In the genomic region with DNA sequence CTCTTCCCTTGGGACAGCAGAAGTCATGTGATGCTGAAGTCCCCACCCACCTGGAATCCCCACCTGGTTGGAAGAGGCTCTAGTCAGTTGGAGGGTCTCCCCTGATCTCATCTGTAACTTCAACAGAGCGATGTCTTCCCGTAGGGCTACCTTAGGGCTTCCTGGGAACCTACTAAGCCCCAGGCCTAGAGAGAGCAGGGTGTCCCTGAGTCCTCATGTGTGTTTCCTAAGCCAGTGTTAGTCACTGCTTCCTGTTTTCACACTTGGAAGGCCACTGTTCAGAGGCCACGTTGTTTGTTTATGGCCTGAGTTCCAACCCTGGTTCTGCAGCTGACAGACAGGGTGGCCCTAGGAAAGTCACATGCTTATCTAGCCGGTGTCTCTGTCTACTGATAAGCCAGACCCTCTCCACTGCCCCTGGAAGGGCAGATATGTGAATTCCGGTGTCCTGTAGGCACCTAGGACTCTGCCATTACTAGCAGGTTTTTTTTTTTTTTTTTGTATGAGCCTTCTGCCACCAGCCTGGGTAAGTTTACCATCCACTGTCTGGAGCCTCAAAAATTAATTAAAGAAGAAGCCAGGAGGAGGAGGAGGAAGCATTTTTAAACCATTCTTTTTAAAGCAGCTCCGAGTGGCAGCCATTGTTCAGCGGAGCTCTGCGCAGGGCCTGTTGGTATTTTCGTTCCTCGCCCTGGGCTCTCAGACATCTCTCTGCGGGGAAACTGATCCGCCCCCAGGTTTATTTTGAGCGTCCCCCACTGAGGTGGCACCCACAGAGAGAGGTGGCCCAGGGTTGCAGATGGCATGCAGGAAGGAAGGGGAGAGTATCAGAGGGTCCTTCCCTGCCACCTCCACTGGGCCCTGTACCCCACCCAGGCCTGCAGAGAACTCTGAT, we compare ENCODE assay signal across 17 mouse cellular contexts.
DNase-seq lines count a peak whose midpoint lies in the region; ATAC-seq lines count a peak whose summit lies in the region.
"Had no signal": no experiment of that assay in that cellular context is flagged by ENCODE, and none has a peak within 500 bp of the region (broad histone marks: within the 10 kb centered on the region; RNA-seq: fewer than 3 reads in every experiment).

No protein-coding gene starts in this region.

- H3K27me3 ChIP-seq in hindbrain, embryonic 12.5 days = no peaks in the 10 kb centered on the region
- no peaks in the 10 kb centered on the region for H3K27me3 ChIP-seq in hindbrain, embryonic 14.5 days (ENCODE audit: control insufficient read depth, insufficient read depth, low read length)
- H3K27me3 ChIP-seq: intestine, embryonic 15.5 days had no signal

- no peaks in the 10 kb centered on the region for H3K36me3 ChIP-seq in hindbrain, embryonic 12.5 days
- no peaks in the 10 kb centered on the region for H3K36me3 ChIP-seq in hindbrain, embryonic 14.5 days (replicated peaks; ENCODE audit: control insufficient read depth, insufficient read depth)
- H3K36me3 ChIP-seq: embryonic facial prominence, embryonic 15.5 days; intestine, embryonic 15.5 days had no signal

- 0 out of 2 replicates have a peak overlapping the region, but pooled peaks have one; percentile 6 for H3K9ac ChIP-seq in hindbrain, embryonic 12.5 days
- H3K9ac ChIP-seq in hindbrain, embryonic 14.5 days = no peak overlapping the region
- H3K9ac ChIP-seq: embryonic facial prominence, embryonic 15.5 days; intestine, embryonic 15.5 days had no signal

- no peak overlapping the region for H3K4me3 ChIP-seq in hindbrain, embryonic 12.5 days
- H3K4me3 ChIP-seq in hindbrain, embryonic 14.5 days (replicated peaks; ENCODE audit: low read length) = no peak overlapping the region
- H3K4me3 ChIP-seq: embryonic facial prominence, embryonic 15.5 days; heart, adult 2 months; intestine, embryonic 15.5 days had no signal

- WGBS in hindbrain, embryonic 12.5 days = 65% methylated on average over 13 of the region's 13 CpGs
- WGBS in hindbrain, embryonic 14.5 days = 68% methylated on average over 13 of the region's 13 CpGs

- no peak overlapping the region for H3K4me2 ChIP-seq in hindbrain, embryonic 12.5 days (replicated peaks)
- no peak overlapping the region for H3K4me2 ChIP-seq in hindbrain, embryonic 14.5 days (replicated peaks)
- H3K4me2 ChIP-seq: embryonic facial prominence, embryonic 15.5 days; intestine, embryonic 15.5 days; midbrain, embryonic 11.5 days had no signal

- no peak for DNase-seq in hindbrain, embryonic 14.5 days (ENCODE audit: low spot score)
- peak; percentile 18 for DNase-seq in adrenal gland, postnatal 10 days
- DNase-seq in left cerebral cortex, postnatal 36 days (ENCODE audit: low spot score in 2 of 2) = peak; percentile 53 to 68
- DNase-seq in right cerebral cortex, postnatal 36 days (ENCODE audit: low spot score in 2 of 2) = peak; percentile 38 to 70
- no peak for DNase-seq in cerebellum, postnatal 14 days
- no peak for DNase-seq in spleen, adult 18-20 months
- DNase-seq in spleen, adult 12 weeks (ENCODE audit: low spot score) = no peak
- DNase-seq: cerebellum, postnatal 10 days; heart, adult 2 months; heart, postnatal 36 days; kidney, postnatal 4 days; lung, postnatal 14 days had no signal

- intact Hi-C loops in left cerebral cortex, postnatal 36 days (cut with DNase I) = no loop called here

- H3K4me1 ChIP-seq in hindbrain, embryonic 12.5 days = peaks cover 22% of the 10 kb centered on the region
- H3K4me1 ChIP-seq in hindbrain, embryonic 14.5 days (replicated peaks; ENCODE audit: control insufficient read depth, insufficient read depth, low read length) = peaks cover 11% of the 10 kb centered on the region; the same call in 1 of the 2 replicates
- H3K4me1 ChIP-seq: embryonic facial prominence, embryonic 15.5 days had no signal

- no peaks in the 10 kb centered on the region for H3K9me3 ChIP-seq in hindbrain, embryonic 12.5 days (replicated peaks)
- no peaks in the 10 kb centered on the region for H3K9me3 ChIP-seq in hindbrain, embryonic 14.5 days (ENCODE audit: control insufficient read depth, low read length)
- H3K9me3 ChIP-seq: embryonic facial prominence, embryonic 15.5 days; intestine, embryonic 15.5 days had no signal

- ATAC-seq in hindbrain, embryonic 12.5 days (ENCODE audit: low FRiP score) = no peak
- no peak for ATAC-seq in hindbrain, embryonic 14.5 days (ENCODE audit: low FRiP score)
- ATAC-seq: CD4-positive, CD25-positive, alpha-beta regulatory T cell, adult 4 months; intestine, embryonic 15.5 days had no signal

- no peak overlapping the region for H3K27ac ChIP-seq in hindbrain, embryonic 12.5 days
- H3K27ac ChIP-seq in hindbrain, embryonic 14.5 days = no peak overlapping the region
- H3K27ac ChIP-seq: embryonic facial prominence, embryonic 15.5 days; heart, adult 2 months; intestine, embryonic 15.5 days had no signal

Comparison
In these comparisons a context has a peak if more than half of its experiments do, and no peak if none do; other contexts are left out.
1. DNase-seq: peak in adrenal gland, postnatal 10 days (single experiment), left cerebral cortex, postnatal 36 days (2 of 2) and right cerebral cortex, postnatal 36 days (2 of 2); none in hindbrain, embryonic 14.5 days (single experiment), cerebellum, postnatal 14 days (0 of 2), spleen, adult 18-20 months (0 of 2) and spleen, adult 12 weeks (single experiment).